ENCODE assay signal across 13 mouse cellular contexts in genomic region chr5:142324928-142325327, GRCm38 (mm10).
"Had no signal": no experiment of that assay in that cellular context is flagged by ENCODE, and none has a peak within 500 bp of the region (broad histone marks: within the 10 kb centered on the region; RNA-seq: fewer than 3 reads in every experiment).

No protein-coding gene starts in this region.

- H3K36me3 ChIP-seq: liver, embryonic 12.5 days; midbrain, embryonic 10.5 days; midbrain, embryonic 12.5 days; neural tube, embryonic 13.5 days; neural tube, embryonic 15.5 days; stomach, embryonic 15.5 days had no signal

- H3K9me3 ChIP-seq: liver, embryonic 12.5 days; midbrain, embryonic 10.5 days; midbrain, embryonic 12.5 days; neural tube, embryonic 13.5 days; neural tube, embryonic 15.5 days; stomach, embryonic 15.5 days had no signal

- H3K27me3 ChIP-seq: liver, embryonic 12.5 days; midbrain, embryonic 12.5 days; neural tube, embryonic 13.5 days; stomach, embryonic 15.5 days had no signal

- H3K4me3 ChIP-seq: liver, embryonic 12.5 days; midbrain, embryonic 10.5 days; midbrain, embryonic 12.5 days; neural tube, embryonic 13.5 days; neural tube, embryonic 15.5 days; stomach, embryonic 15.5 days had no signal

- H3K4me2 ChIP-seq: liver, embryonic 12.5 days; lung, embryonic 14.5 days; midbrain, embryonic 12.5 days; neural tube, embryonic 13.5 days; neural tube, embryonic 15.5 days; stomach, embryonic 15.5 days had no signal

- ATAC-seq: liver, embryonic 12.5 days; midbrain, embryonic 16.5 days had no signal

- DNase-seq: lung, adult 18-20 months; lung, embryonic 14.5 days; midbrain, embryonic 14.5 days; right cerebral cortex, adult 18-20 months had no signal

- H3K27ac ChIP-seq: liver, embryonic 12.5 days; liver, embryonic 14.5 days; midbrain, embryonic 10.5 days; midbrain, embryonic 12.5 days; neural tube, embryonic 13.5 days; neural tube, embryonic 15.5 days; stomach, embryonic 15.5 days; stomach, postnatal 0 days had no signal

- H3K9ac ChIP-seq: liver, embryonic 12.5 days; liver, embryonic 14.5 days; lung, embryonic 14.5 days; midbrain, embryonic 12.5 days; neural tube, embryonic 13.5 days; neural tube, embryonic 15.5 days; stomach, embryonic 15.5 days had no signal

- H3K4me1 ChIP-seq: liver, embryonic 12.5 days; neural tube, embryonic 13.5 days; neural tube, embryonic 15.5 days; stomach, embryonic 15.5 days had no signal
